Mouse (Mus musculus) limb, embryonic 13.5 days (tissue): Measurements from ENCODE around the gene Gm43517. TPM values are rescaled to one million over a fixed set of nuclear protein-coding genes. Genes with fewer than 3 reads are reported as not detected.
A peak's percentile ranks its signal among the peaks of the same experiment; 100 is the strongest.

Experiments used
- ATAC-seq: fragments of 200-750 bp; cut with Nextera tagmentation; 2 replicates; pipeline ENCODE4 v1.8.0; 2017; ENCODE audit warnings: low read depth, moderate number of reproducible peaks, moderate TSS enrichment; ENCODE audit not compliant: low FRiP score
- H3K27ac ChIP-seq: fragments of 300-500 bp; sonication (generic); 2 replicates; pipeline ENCODE4 v1.5.1; 2015; ENCODE audit warnings: inconsistent platforms, mild to moderate bottlenecking, moderate library complexity
- H3K27me3 ChIP-seq: fragments of 300-500 bp; sonication (generic); 2 replicates; pipeline ENCODE4 v1.6.1; 2015; ENCODE audit warnings: mild to moderate bottlenecking, inconsistent platforms
- H3K36me3 ChIP-seq: fragments of 300-500 bp; sonication (generic); 2 replicates; pipeline ENCODE4 v1.6.1; 2015; ENCODE audit warnings: inconsistent platforms, mild to moderate bottlenecking, moderate library complexity
- H3K4me1 ChIP-seq: fragments of 300-500 bp; sonication (generic); 2 replicates; pipeline ENCODE4 v1.6.1; 2015; ENCODE audit warnings: inconsistent platforms
- H3K4me2 ChIP-seq: fragments of 300-500 bp; sonication (generic); replicated peaks from 2 replicates; pipeline ENCODE4 v1.6.1; 2015; ENCODE audit warnings: inconsistent platforms, mild to moderate bottlenecking, moderate library complexity
- H3K4me3 ChIP-seq: fragments of 300-500 bp; sonication (generic); 2 replicates; pipeline ENCODE4 v1.5.1; 2015; ENCODE audit warnings: moderate library complexity, mild to moderate bottlenecking, inconsistent platforms
- H3K9ac ChIP-seq: fragments of 300-500 bp; sonication (generic); 2 replicates; pipeline ENCODE4 v1.6.1; 2015; ENCODE audit warnings: mild to moderate bottlenecking, inconsistent platforms
- H3K9me3 ChIP-seq: fragments of 300-500 bp; sonication (generic); 2 replicates; pipeline ENCODE4 v1.6.1; 2016; ENCODE audit warnings: inconsistent platforms
- WGBS: fragments of 180-500 bp; shearing (Covaris S2); methylation state at CpG from one replicate; pipeline ENCODE4 v1.1.7; 2015; 5-methylcytosine and 5-hydroxymethylcytosine counted together
- polyA plus RNA-seq: library from polyadenylated mRNA; unstranded; fragments of >200 nt; fragmentation: Nextera tagmentation; extraction: Ambion mirVana; gene quantifications from 2 replicates; pipeline ENCODE4 v1.2.1, GENCODE M21; 2015

The Gm43517 gene
- not detected in 2 replicates for polyA plus RNA-seq

DNA sequence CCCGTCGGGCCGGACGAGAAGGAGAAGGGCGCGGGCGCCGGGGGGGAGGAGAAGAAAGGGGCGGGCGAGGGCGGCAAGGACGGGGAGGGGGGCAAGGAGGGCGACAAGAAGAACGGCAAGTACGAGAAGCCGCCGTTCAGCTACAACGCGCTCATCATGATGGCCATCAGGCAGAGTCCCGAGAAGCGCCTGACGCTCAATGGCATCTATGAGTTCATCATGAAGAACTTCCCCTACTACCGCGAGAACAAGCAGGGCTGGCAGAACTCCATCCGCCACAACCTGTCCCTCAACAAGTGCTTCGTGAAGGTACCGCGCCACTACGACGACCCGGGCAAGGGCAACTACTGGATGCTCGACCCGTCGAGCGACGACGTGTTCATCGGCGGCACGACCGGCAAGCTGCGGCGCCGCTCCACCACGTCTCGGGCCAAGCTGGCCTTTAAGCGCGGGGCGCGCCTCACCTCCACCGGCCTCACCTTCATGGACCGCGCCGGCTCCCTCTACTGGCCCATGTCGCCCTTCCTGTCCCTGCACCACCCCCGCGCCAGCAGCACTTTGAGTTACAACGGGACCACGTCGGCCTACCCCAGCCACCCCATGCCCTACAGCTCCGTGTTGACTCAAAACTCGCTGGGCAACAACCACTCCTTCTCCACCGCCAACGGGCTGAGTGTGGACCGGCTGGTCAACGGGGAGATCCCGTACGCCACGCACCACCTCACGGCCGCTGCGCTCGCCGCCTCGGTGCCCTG, at the start of gene Gm43517:
TSS of gene Gm43517 (plus strand) at position 299 of the 755 bp plus-strand sequence.
- H3K9ac ChIP-seq, result no peak within 1 kb of the TSS
- H3K4me3 ChIP-seq, result peak within 1 kb of the TSS; percentile 41
- no peaks in the 10 kb centered on the region for H3K36me3 ChIP-seq
- peaks cover 81% of the 10 kb centered on the region for H3K27me3 ChIP-seq
- peaks cover 7% of the 10 kb centered on the region; the same call in 1 of the 2 replicates for H3K4me1 ChIP-seq
- 1% methylated on average over 68 of the region's 75 CpGs for WGBS
- no peak within 1 kb of the TSS for H3K27ac ChIP-seq
- H3K4me2 ChIP-seq, result peak within 1 kb of the TSS; percentile 62
- 0 out of 2 replicates have a peak, but pooled peaks cover 3% of the 10 kb centered on the region for H3K9me3 ChIP-seq
- ATAC-seq, result 0 out of 2 replicates have a peak, but pooled peaks have one; percentile 4

DNA sequence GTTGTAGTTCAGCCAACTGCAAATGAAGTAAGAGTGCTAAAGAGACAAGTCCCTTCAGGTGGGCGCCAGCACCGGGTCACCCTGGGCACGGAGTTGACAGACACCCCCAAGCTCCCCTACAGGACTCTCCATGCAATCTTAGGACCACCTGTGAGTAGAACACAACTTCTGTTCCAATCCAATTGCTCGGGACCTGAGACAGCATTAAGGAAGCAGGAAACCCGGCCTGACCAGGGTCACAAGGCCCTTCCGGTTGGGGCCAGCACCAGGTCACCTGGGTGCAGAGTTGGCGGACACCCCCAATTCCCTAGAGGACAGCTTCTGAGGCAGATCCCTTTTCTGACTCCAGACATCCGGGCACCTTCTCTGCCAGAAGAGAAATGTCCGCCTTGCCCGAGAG, 35.3 kb upstream of the Gm43517 start:
- Histone ChIP-seq H3K27me3 (no peaks in the 10 kb centered on the region), H3K4me2 (no peak overlapping the region), H3K36me3 (no peaks in the 10 kb centered on the region), H3K9me3 (no peaks in the 10 kb centered on the region), H3K4me1 (no peaks in the 10 kb centered on the region), H3K9ac (no peak overlapping the region), H3K4me3 (no peak overlapping the region), H3K27ac (no peak overlapping the region)
- WGBS, result 91% methylated on average over 10 of the region's 10 CpGs
- ATAC-seq, result no peak

DNA sequence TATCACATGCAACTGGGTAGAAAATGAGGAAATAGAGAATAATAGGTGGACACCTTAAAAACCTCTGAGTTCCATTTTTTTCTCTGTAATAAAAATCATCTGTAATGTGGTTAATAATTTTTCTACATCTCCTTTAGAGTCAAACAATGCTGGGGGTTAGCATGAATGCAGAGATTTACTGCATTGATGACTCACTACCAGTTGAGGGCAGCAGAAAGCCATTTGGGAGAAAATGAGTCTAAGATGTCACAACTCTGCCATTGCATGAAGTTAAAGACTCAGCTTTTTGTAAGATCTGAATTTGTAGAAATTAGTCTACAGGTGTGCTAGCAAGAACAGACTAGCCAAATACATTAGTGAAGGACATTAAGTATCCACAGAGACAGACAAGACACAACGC, 16.0 kb upstream of the Gm43517 start:
- Histone ChIP-seq H3K4me3 (no peak overlapping the region), H3K9me3 (no peaks in the 10 kb centered on the region), H3K27me3 (peaks cover 36% of the 10 kb centered on the region), H3K9ac (no peak overlapping the region), H3K36me3 (no peaks in the 10 kb centered on the region), H3K4me1 (no peaks in the 10 kb centered on the region), H3K4me2 (no peak overlapping the region), H3K27ac (no peak overlapping the region)
- WGBS, result 61% methylated on average over 1 of the region's 1 CpGs
- no peak for ATAC-seq

GRCm38 (mm10) chr12:49372170-49372569, 12.8 kb upstream of the Gm43517 start:
- H3K36me3 ChIP-seq, result no peaks in the 10 kb centered on the region

GRCm38 (mm10) chr12:49373176-49373575, 11.8 kb upstream of the Gm43517 start:
- ATAC-seq, result no peak
- H3K27me3 ChIP-seq, result peaks cover 77% of the 10 kb centered on the region
- WGBS, result 2% methylated on average over 5 of the region's 5 CpGs

More at GRCm38 (mm10) chr12:49372170-49372569, 12.8 kb upstream of the Gm43517 start:
- no peak overlapping the region for H3K4me2 ChIP-seq
- no peaks in the 10 kb centered on the region for H3K4me1 ChIP-seq
- no peak for ATAC-seq
- no peak overlapping the region for H3K4me3 ChIP-seq
- peaks cover 66% of the 10 kb centered on the region for H3K27me3 ChIP-seq
- H3K9me3 ChIP-seq, result no peaks in the 10 kb centered on the region
- H3K9ac ChIP-seq, result no peak overlapping the region
- no peak overlapping the region for H3K27ac ChIP-seq

DNA sequence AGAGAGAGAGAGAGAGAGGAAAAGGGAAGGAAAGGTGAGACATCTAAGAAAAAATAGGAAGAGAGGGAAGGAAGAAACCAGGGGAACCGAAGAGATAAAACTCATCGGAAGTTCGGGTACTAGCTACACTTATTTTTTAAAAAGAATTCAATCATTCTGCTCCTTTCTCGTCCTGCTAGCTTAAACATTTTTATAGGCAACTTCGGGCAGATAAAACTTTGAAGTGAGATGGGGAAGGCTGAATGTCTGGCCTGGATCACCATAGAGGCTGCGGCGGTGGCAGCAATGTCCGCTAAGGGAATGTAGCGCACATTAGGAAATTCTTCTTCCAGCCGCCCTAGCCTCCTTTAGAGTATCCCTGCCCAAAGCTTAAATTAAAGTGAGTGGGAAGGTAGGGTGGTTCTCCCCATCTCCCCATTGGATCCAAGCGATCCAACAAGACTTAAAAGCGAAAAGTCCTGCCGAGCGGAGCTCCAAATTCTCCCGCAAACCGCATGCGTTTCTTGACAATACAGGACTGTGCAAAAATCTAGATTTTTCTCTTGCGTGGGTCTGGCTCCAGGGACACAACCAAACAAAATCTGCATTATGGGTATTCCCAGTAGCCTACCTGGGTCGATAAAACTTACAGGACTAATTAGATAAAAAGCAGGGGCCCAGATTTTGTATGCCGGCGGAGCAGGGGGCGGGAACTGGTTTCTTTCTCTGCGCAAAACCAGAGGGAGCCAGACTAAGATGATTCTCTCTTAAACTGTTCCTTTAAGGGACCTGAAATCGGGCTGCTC, 11.0 kb upstream of the Gm43517 start:
- Histone ChIP-seq H3K9ac (no peak overlapping the region), H3K4me1 (no peaks in the 10 kb centered on the region), H3K9me3 (no peaks in the 10 kb centered on the region), H3K27ac (no peak overlapping the region), H3K4me2 (peak overlapping the region; percentile 55), H3K27me3 (peaks cover 84% of the 10 kb centered on the region), H3K36me3 (no peaks in the 10 kb centered on the region), H3K4me3 (peak overlapping the region; percentile 22)
- ATAC-seq, result no peak
- under 1% methylated on average over 24 of the region's 24 CpGs for WGBS

More at GRCm38 (mm10) chr12:49373176-49373575, 11.8 kb upstream of the Gm43517 start:
- Histone ChIP-seq H3K27ac (no peak overlapping the region), H3K4me3 (no peak overlapping the region), H3K4me2 (no peak overlapping the region), H3K9ac (no peak overlapping the region), H3K4me1 (no peaks in the 10 kb centered on the region), H3K36me3 (no peaks in the 10 kb centered on the region), H3K9me3 (no peaks in the 10 kb centered on the region)

GRCm38 (mm10) chr12:49374606-49374995, 10.4 kb upstream of the Gm43517 start:
- H3K4me3 ChIP-seq, result peak overlapping the region; percentile 22
- no peaks in the 10 kb centered on the region for H3K36me3 ChIP-seq
- no peaks in the 10 kb centered on the region for H3K9me3 ChIP-seq
- H3K4me2 ChIP-seq, result peak overlapping the region; percentile 55
- no peak for ATAC-seq
- no peak overlapping the region for H3K27ac ChIP-seq
- no peaks in the 10 kb centered on the region for H3K4me1 ChIP-seq
- no peak overlapping the region for H3K9ac ChIP-seq
- under 1% methylated on average over 14 of the region's 14 CpGs for WGBS
- peaks cover 87% of the 10 kb centered on the region for H3K27me3 ChIP-seq

DNA sequence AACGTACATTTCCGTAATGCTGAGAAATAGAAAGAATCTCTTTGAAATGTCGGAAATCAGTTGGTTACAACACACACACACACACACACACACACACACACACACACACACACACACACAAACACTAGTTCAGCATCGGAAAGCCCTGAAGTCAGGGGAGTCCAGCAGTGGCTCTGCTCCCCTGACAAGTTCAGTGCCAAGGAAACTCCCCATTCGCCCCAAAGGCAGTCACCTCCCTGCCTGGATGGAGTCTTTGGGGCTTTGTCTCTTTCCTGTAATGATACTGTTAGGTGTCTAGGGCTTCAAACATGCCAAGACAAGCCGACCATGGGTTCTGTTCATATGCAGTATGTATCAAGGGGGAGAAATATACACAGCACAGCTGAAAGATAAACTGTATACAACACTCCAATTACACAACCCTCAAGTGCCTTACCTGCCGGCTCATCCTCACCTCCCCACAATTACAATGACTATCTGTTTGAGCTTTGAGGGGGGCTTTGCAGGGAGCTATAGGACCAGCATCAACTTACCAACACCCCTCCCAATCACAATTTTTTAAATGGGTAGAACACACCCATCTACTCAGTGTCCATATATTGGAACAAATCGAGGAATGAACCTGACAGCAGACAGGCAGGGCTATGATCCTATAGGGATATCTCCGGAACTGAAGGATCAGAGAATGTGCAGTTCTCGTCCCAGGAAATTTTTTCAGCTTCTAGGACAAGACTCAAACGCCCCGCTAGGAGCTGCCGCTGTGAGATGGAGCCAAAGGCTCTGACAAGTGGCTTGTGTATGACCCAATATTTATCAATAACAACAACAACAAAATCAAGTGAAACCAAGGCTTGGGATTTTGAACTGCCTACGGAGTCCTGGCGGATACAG, 9.3 kb upstream of the Gm43517 start:
- Histone ChIP-seq H3K4me1 (no peaks in the 10 kb centered on the region), H3K36me3 (no peaks in the 10 kb centered on the region), H3K9me3 (no peaks in the 10 kb centered on the region), H3K4me3 (no peak overlapping the region), H3K27ac (no peak overlapping the region), H3K9ac (no peak overlapping the region), H3K4me2 (no peak overlapping the region), H3K27me3 (peaks cover 93% of the 10 kb centered on the region)
- WGBS, result 4% methylated on average over 15 of the region's 15 CpGs
- no peak for ATAC-seq

- WGBS, result 1% methylated on average over 19 of the region's 19 CpGs
- Histone ChIP-seq H3K27ac (no peak overlapping the region), H3K9ac (no peak overlapping the region), H3K4me1 (no peaks in the 10 kb centered on the region), H3K9me3 (no peaks in the 10 kb centered on the region), H3K27me3 (peaks cover 92% of the 10 kb centered on the region), H3K36me3 (no peaks in the 10 kb centered on the region), H3K4me3 (no peak overlapping the region), H3K4me2 (no peak overlapping the region)
- no peak for ATAC-seq
Measured at GRCm38 (mm10) chr12:49376318-49376992, 8.5 kb upstream of the Gm43517 start.

DNA sequence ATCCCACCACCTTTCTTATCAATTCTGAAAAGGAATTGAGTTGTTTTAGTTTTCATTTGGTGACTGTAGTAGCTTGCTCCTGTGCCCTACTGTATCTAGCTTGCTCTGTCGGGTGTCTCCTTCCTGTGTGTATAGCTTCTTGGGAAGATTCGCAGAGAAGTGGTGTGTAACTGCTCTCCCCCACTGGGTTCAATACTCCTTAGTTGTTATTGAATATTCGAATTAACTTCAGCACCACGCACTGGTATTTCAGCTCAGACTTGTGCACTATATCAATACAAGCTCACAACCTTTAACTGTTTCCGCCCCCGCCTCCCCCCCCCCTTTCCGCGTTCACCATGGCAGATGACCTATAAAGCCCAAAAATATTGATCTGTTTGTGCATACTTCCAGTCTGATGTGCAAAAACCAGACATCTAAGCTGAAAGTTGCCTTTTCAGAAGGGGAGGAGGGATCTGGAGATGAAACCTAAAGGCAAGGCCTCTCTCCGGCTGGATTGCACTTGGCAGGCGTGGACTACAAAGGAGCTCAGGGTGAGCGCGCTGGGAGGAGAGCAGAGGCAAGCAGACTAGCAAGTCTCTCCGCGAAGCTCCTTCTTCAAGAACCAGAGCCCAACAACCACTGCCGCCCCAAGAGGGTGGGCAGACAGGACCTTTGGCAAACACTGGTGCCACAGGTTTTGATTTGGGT, 7.5 kb upstream of the Gm43517 start:
- Histone ChIP-seq H3K36me3 (no peaks in the 10 kb centered on the region), H3K9ac (no peak overlapping the region), H3K9me3 (no peaks in the 10 kb centered on the region), H3K4me1 (no peaks in the 10 kb centered on the region), H3K4me2 (no peak overlapping the region), H3K4me3 (no peak overlapping the region), H3K27ac (no peak overlapping the region), H3K27me3 (peaks cover 97% of the 10 kb centered on the region)
- 2% methylated on average over 15 of the region's 15 CpGs for WGBS
- no peak for ATAC-seq

DNA sequence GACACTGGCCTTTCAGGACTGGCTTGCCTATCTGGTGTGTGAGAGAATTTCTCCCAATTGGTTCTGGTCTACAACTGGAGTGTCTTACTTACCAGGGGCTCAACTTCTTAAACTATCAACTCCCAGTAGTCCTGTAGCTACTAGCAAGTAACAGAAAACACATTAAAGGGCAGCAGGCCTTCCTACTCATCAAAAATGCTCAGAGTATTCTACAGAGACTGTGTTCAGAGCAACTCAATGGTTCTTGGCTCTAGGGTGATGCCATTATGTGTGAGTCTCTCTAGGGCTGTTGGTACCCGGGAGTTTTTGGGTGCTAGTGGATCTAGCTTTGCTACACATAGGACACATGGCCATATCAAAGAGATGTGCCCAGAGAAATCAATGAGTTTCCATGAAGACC, 6.1 kb upstream of the Gm43517 start:
- H3K27me3 ChIP-seq, result peaks cover 97% of the 10 kb centered on the region
- no peak overlapping the region for H3K27ac ChIP-seq
- no peak for ATAC-seq
- H3K4me2 ChIP-seq, result no peak overlapping the region
- no peak overlapping the region for H3K9ac ChIP-seq
- 0% methylated on average over 1 of the region's 1 CpGs for whole genome bisulfite sequencing
- no peak overlapping the region for H3K4me3 ChIP-seq
- peaks cover 7% of the 10 kb centered on the region; the same call in 1 of the 2 replicates for H3K4me1 ChIP-seq
- H3K36me3 ChIP-seq, result no peaks in the 10 kb centered on the region
- H3K9me3 ChIP-seq, result no peaks in the 10 kb centered on the region
